Mouse (Mus musculus) neural tube, embryonic 13.5 days (tissue): ENCODE results near the gene C5ar1. TPM values are rescaled to one million over a fixed set of nuclear protein-coding genes. Genes with fewer than 3 reads are reported as not detected.

Experiments used
- ATAC-seq: fragments of 200-750 bp; cut with Nextera tagmentation; 2 replicates; pipeline ENCODE4 v1.8.0; 2017; ENCODE audit warnings: low read depth, mild to moderate bottlenecking, moderate TSS enrichment, moderate library complexity
- H3K27ac ChIP-seq: fragments of 300-500 bp; sonication (generic); replicated peaks from 2 replicates; pipeline ENCODE4 v1.5.1; 2015; ENCODE audit warnings: moderate library complexity, mild to moderate bottlenecking, inconsistent platforms
- H3K27me3 ChIP-seq: fragments of 300-500 bp; sonication (generic); 2 replicates; pipeline ENCODE4 v1.6.1; 2015; ENCODE audit warnings: mild to moderate bottlenecking, inconsistent platforms
- H3K36me3 ChIP-seq: fragments of 300-500 bp; sonication (generic); 2 replicates; pipeline ENCODE4 v1.6.1; 2015; ENCODE audit warnings: mild to moderate bottlenecking, inconsistent platforms
- H3K4me1 ChIP-seq: fragments of 300-500 bp; sonication (generic); replicated peaks from 2 replicates; pipeline ENCODE4 v1.6.1; 2015; ENCODE audit warnings: inconsistent platforms
- H3K4me2 ChIP-seq: fragments of 300-500 bp; sonication (generic); 2 replicates; pipeline ENCODE4 v1.6.1; 2015; ENCODE audit warnings: inconsistent platforms, mild to moderate bottlenecking, moderate library complexity
- H3K4me3 ChIP-seq: fragments of 300-500 bp; sonication (generic); 2 replicates; pipeline ENCODE4 v1.5.1; 2015; ENCODE audit warnings: mild to moderate bottlenecking, inconsistent platforms
- H3K9ac ChIP-seq: fragments of 300-500 bp; sonication (generic); 2 replicates; pipeline ENCODE4 v1.6.1; 2015; ENCODE audit warnings: moderate library complexity, mild to moderate bottlenecking, inconsistent platforms
- H3K9me3 ChIP-seq: fragments of 300-500 bp; sonication (generic); 2 replicates; pipeline ENCODE4 v1.6.1; 2016; ENCODE audit warnings: inconsistent platforms
- WGBS: fragments of 180-500 bp; shearing (Covaris S2); methylation state at CpG from one replicate; pipeline ENCODE4 v1.1.7; 2015; 5-methylcytosine and 5-hydroxymethylcytosine counted together
- polyA plus RNA-seq: library from polyadenylated mRNA; unstranded; fragments of >200 nt; fragmentation: Nextera tagmentation; extraction: Ambion mirVana; gene quantifications from 2 replicates; pipeline ENCODE4 v1.2.1, GENCODE M21; 2015

C5ar1 gene
- polyA plus RNA-seq, 1 experiment from 2014 or later, result 2.3 TPM

GRCm38 (mm10) chr7:16245958-16246357 is 13.4 kb downstream of the C5ar1 start:
- Histone ChIP-seq H3K4me1 (no peaks in the 10 kb centered on the region), H3K4me3 (no peak overlapping the region), H3K9me3 (no peaks in the 10 kb centered on the region), H3K27ac (no peak overlapping the region), H3K27me3 (no peaks in the 10 kb centered on the region), H3K9ac (no peak overlapping the region), H3K36me3 (no peaks in the 10 kb centered on the region), H3K4me2 (no peak overlapping the region)
- 45% methylated on average over 2 of the region's 4 CpGs for WGBS
- no peak for ATAC-seq

- Histone ChIP-seq H3K9me3 (no peaks in the 10 kb centered on the region), H3K4me1 (no peaks in the 10 kb centered on the region), H3K4me2 (no peak within 1 kb of the TSS), H3K4me3 (no peak within 1 kb of the TSS), H3K36me3 (no peaks in the 10 kb centered on the region), H3K27me3 (no peaks in the 10 kb centered on the region), H3K9ac (no peak within 1 kb of the TSS), H3K27ac (no peak within 1 kb of the TSS)
- ATAC-seq, result no peak
- 87% methylated on average over 5 of the region's 5 CpGs for WGBS
Measured at GRCm38 (mm10) chr7:16244067-16244466, 15.3 kb downstream of the C5ar1 start, which contains the start of gene C5ar2. Gene C5ar2, minus strand, starts transcription at chr7:16244154.

DNA sequence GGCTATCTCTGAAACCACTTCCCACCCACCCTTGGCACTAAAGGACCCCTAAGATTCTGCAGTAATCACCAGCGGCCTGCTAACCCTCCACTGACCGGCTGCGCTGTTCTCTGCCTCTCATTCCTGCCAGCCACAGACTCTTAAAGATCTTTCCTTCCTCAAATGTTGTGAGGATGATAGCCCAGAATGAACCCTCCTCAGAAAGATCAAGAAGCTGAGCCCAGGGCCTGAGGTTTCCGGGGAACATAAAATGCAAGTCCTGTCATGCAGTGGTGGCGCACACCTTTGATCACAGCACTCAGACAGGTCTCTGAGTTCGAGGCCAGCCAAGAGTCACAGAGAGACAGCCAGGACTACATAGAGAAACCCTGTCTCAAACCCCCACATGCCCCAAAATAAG is 17.1 kb downstream of the C5ar1 start:
- no peak overlapping the region for H3K4me3 ChIP-seq
- no peaks in the 10 kb centered on the region for H3K4me1 ChIP-seq
- H3K9ac ChIP-seq, result no peak overlapping the region
- WGBS, result 91% methylated on average over 6 of the region's 6 CpGs
- no peak overlapping the region for H3K27ac ChIP-seq
- no peak for ATAC-seq
- no peak overlapping the region for H3K4me2 ChIP-seq
- H3K36me3 ChIP-seq, result no peaks in the 10 kb centered on the region
- no peaks in the 10 kb centered on the region for H3K9me3 ChIP-seq
- H3K27me3 ChIP-seq, result no peaks in the 10 kb centered on the region

DNA sequence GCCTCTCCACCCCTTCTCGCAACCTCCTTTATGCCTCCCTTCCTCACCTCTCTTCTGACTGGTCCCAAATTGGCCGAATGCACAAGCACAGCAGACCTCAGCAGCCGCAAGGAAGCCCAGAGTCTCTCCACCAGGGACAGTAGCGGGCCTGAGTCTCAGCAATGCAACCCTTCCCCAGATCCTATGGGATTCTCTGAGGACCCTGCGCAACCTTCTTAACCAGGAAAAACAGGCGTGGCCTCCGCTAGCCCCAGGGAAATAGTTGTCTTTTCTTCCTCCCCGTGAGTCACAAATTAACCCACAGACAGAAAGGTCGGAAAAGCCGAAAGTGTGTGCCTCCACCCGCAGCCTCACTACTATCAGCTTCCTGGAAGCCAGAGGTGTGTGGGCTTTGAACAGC is 17.6 kb downstream of the C5ar1 start:
- no peak for ATAC-seq

GRCm38 (mm10) chr7:16240978-16241303 is 18.4 kb downstream of the C5ar1 start:
- no peak overlapping the region for H3K4me3 ChIP-seq
- no peak overlapping the region for H3K4me2 ChIP-seq
- no peaks in the 10 kb centered on the region for H3K27me3 ChIP-seq
- H3K27ac ChIP-seq, result no peak overlapping the region
- no peak overlapping the region for H3K9ac ChIP-seq
- no peak for ATAC-seq
- WGBS, result 94% methylated on average over 1 of the region's 1 CpGs
- no peaks in the 10 kb centered on the region for H3K9me3 ChIP-seq
- no peaks in the 10 kb centered on the region for H3K36me3 ChIP-seq
- no peaks in the 10 kb centered on the region for H3K4me1 ChIP-seq

More for the DNA sequence above, 17.6 kb downstream of the C5ar1 start:
- no peak overlapping the region for H3K4me3 ChIP-seq
- H3K27ac ChIP-seq, result no peak overlapping the region
- H3K4me1 ChIP-seq, result no peaks in the 10 kb centered on the region
- no peak overlapping the region for H3K9ac ChIP-seq
- no peaks in the 10 kb centered on the region for H3K9me3 ChIP-seq
- no peaks in the 10 kb centered on the region for H3K36me3 ChIP-seq
- 60% methylated on average over 11 of the region's 11 CpGs for WGBS
- H3K4me2 ChIP-seq, result no peak overlapping the region
- H3K27me3 ChIP-seq, result no peaks in the 10 kb centered on the region

DNA sequence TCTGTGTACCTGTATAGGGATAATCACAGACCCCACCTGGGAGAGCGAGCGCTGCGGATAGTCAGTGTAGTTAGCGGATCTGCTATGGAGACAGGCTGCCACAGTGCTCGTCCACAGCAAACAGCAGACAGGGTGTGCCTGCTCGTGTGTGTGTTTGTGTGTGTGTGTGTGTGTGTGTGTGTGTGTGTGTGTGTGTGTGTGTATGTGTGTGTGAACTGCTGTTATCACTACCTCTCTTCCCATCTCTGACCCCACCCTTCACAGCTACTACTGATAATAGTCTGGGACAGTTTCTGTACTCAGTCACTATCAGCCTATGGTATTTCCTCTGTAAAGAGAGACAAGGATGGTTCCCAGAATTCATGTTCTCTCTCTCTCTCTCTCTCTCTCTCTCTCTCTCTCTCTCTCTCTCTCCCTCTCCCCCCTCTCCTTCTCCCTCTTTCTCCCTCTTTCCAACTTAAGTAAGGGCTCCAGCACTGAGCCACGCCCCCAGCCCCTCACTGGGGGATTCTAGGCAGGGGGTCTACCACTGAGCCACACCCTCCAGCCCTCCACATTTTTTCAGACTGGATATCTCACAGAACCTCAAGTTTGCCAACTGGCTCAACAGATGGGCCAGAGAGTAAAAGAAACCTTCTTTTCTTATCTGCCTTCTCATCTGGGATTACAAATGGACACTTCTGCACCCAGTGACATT is 18.9 kb downstream of the C5ar1 start:
- no peak overlapping the region for H3K27ac ChIP-seq
- H3K4me2 ChIP-seq, result no peak overlapping the region
- no peak for ATAC-seq
- 85% methylated on average over 7 of the region's 7 CpGs for WGBS
- H3K36me3 ChIP-seq, result no peaks in the 10 kb centered on the region
- no peak overlapping the region for H3K4me3 ChIP-seq
- no peaks in the 10 kb centered on the region for H3K27me3 ChIP-seq
- H3K9ac ChIP-seq, result no peak overlapping the region
- H3K9me3 ChIP-seq, result no peaks in the 10 kb centered on the region
- H3K4me1 ChIP-seq, result no peaks in the 10 kb centered on the region

- WGBS, result 53% methylated on average over 9 of the region's 9 CpGs
- Histone ChIP-seq H3K27me3 (no peaks in the 10 kb centered on the region), H3K4me1 (no peaks in the 10 kb centered on the region), H3K36me3 (no peaks in the 10 kb centered on the region), H3K9ac (no peak overlapping the region), H3K4me3 (no peak overlapping the region), H3K9me3 (no peaks in the 10 kb centered on the region), H3K4me2 (no peak overlapping the region), H3K27ac (no peak overlapping the region)
- no peak for ATAC-seq
Measured at GRCm38 (mm10) chr7:16239554-16239997, 19.8 kb downstream of the C5ar1 start.

GRCm38 (mm10) chr7:16229869-16230268 is 29.5 kb downstream of the C5ar1 start:
- Histone ChIP-seq H3K4me2 (no peak overlapping the region), H3K36me3 (no peaks in the 10 kb centered on the region), H3K4me3 (no peak overlapping the region), H3K9ac (no peak overlapping the region), H3K27ac (no peak overlapping the region), H3K4me1 (no peaks in the 10 kb centered on the region), H3K27me3 (no peaks in the 10 kb centered on the region), H3K9me3 (no peaks in the 10 kb centered on the region)
- no peak for ATAC-seq
- 55% methylated on average over 5 of the region's 5 CpGs for WGBS

DNA sequence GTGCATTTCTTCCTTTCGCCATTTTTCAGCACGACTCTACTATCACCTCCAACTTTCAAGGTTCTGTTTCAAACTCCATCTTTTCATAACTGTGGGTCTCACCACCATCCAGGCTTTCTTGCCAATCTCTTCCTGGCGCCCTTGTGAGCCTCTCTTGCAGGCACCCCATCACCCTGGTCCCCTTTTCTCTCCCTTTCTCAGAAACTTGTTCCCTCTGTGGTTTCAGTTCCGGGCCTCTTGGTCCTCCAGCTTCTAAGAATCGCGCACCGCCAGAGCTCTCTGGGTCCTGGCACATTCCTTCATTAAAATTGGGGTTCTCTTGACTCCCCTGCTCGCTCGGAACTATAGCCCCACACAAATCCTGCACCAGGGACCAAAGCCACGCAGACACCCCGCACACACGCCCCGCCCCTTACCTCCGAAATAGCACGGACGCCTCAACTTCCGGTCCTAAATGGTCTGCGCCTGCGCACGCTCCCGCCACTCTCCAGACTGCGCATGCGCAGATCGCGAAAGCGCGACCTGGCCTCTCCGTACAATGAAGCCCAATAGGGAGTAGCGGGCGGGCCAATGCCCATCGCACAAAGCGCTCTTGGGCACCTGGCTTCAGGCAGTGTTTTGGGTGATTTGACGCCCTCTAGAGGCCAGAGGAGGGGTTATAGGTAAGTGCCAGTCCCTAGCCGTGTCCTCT is 37.6 kb downstream of the C5ar1 start, which contains the start of gene Dhx34:
Gene Dhx34, minus strand, starts transcription at position 456 of the 691 bp plus-strand sequence.
- peak within 1 kb of the TSS; percentile 79 for H3K9ac ChIP-seq
- H3K36me3 ChIP-seq, result peaks cover 19% of the 10 kb centered on the region
- peak within 1 kb of the TSS; percentile 78 for H3K27ac ChIP-seq
- no peaks in the 10 kb centered on the region for H3K27me3 ChIP-seq
- peak; percentile 96 for ATAC-seq
- peak within 1 kb of the TSS; percentile 58 for H3K4me3 ChIP-seq
- no peaks in the 10 kb centered on the region for H3K9me3 ChIP-seq
- peak within 1 kb of the TSS; percentile 86 for H3K4me2 ChIP-seq
- H3K4me1 ChIP-seq, result peaks cover 12% of the 10 kb centered on the region
- WGBS, result 1% methylated on average over 34 of the region's 34 CpGs

DNA sequence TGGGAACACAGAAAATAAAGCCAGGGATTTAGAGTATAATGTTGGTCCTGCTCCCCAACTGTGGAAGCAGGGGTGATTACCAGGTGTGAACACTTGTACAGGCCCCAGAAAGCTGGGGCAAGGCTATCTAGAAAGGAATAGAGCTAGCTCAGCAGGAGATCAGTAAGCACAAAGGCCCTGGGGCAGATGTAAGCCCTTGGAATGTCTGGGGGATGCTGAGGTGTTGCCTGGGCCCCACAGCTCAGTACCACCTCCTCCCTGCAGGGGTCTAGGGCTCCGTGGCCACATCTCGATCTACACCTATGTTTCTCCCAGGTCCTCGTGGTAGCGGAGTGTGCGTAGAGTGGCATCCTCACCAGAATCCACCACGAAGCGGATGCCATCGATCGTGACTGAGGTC is 45.4 kb downstream of the C5ar1 start:
- peaks cover 95% of the 10 kb centered on the region for H3K36me3 ChIP-seq
- H3K4me3 ChIP-seq, result no peak overlapping the region
- H3K9ac ChIP-seq, result no peak overlapping the region
- no peaks in the 10 kb centered on the region for H3K27me3 ChIP-seq
- no peak overlapping the region for H3K27ac ChIP-seq
- WGBS, result 93% methylated on average over 9 of the region's 9 CpGs
- no peaks in the 10 kb centered on the region for H3K9me3 ChIP-seq
- no peak for ATAC-seq
- no peaks in the 10 kb centered on the region; the same call in 1 of the 2 replicates for H3K4me1 ChIP-seq
- no peak overlapping the region for H3K4me2 ChIP-seq

- no peak for ATAC-seq
- Histone ChIP-seq H3K9me3 (no peaks in the 10 kb centered on the region), H3K4me2 (no peak overlapping the region), H3K4me1 (no peaks in the 10 kb centered on the region; the same call in 1 of the 2 replicates), H3K27ac (no peak overlapping the region), H3K36me3 (peaks cover 96% of the 10 kb centered on the region), H3K4me3 (no peak overlapping the region), H3K27me3 (no peaks in the 10 kb centered on the region), H3K9ac (no peak overlapping the region)
- WGBS, result 92% methylated on average over 6 of the region's 6 CpGs
Measured at GRCm38 (mm10) chr7:16213196-16213595, 46.1 kb downstream of the C5ar1 start.

- no peak overlapping the region for H3K4me3 ChIP-seq
- H3K4me2 ChIP-seq, result no peak overlapping the region
- no peak overlapping the region for H3K27ac ChIP-seq
- H3K27me3 ChIP-seq, result no peaks in the 10 kb centered on the region
- no peak overlapping the region; the same call in 1 of the 2 replicates for H3K9ac ChIP-seq
- H3K4me1 ChIP-seq, result no peaks in the 10 kb centered on the region
- 79% methylated on average over 12 of the region's 12 CpGs for WGBS
- no peaks in the 10 kb centered on the region for H3K9me3 ChIP-seq
- ATAC-seq, result no peak
- H3K36me3 ChIP-seq, result peaks cover 93% of the 10 kb centered on the region
Measured at GRCm38 (mm10) chr7:16210862-16211365, 48.4 kb downstream of the C5ar1 start.
